Mouse (Mus musculus) retina, embryonic 14.5 days (tissue): ENCODE results near the gene Slc7a11.
"Not testable (repeated sequence)": the region's sequence is repeated elsewhere in the genome, so short reads cannot be mapped to it uniquely, and the experiment has no call there.

ENCODE experiments used
- DNase-seq: peaks from one replicate; pipeline ENCODE4 v3.0.0-alpha.2; 2015; ENCODE audit warnings: low spot score

The Slc7a11 gene

GRCm38 (mm10) chr3:50443421-50443916 is at the start of gene Slc7a11:
Gene Slc7a11 (minus strand): TSS chr3:50443614.
- DNase-seq: peak; percentile 68

- DNase-seq: no peak
Observed at GRCm38 (mm10) chr3:50491678-50492077, 48.3 kb upstream of the Slc7a11 start.

GRCm38 (mm10) chr3:50484076-50484475 is 40.7 kb upstream of the Slc7a11 start:
- DNase-seq: no peak

GRCm38 (mm10) chr3:50462223-50462622 is 18.8 kb upstream of the Slc7a11 start:
- no peak for DNase-seq

GRCm38 (mm10) chr3:50457136-50457535 is 13.7 kb upstream of the Slc7a11 start:
- no peak for DNase-seq

GRCm38 (mm10) chr3:50456564-50456963 is 13.2 kb upstream of the Slc7a11 start:
- no peak for DNase-seq

GRCm38 (mm10) chr3:50456023-50456422 is 12.6 kb upstream of the Slc7a11 start:
- DNase-seq: no peak

- DNase-seq: peak; percentile 71
Observed at GRCm38 (mm10) chr3:50445050-50445775, 1.8 kb upstream of the Slc7a11 start.

GRCm38 (mm10) chr3:50443942-50444341 is 528 bp upstream of the Slc7a11 start:
- DNase-seq: peak; percentile 16

GRCm38 (mm10) chr3:50442341-50443292 is 797 bp downstream of the Slc7a11 start:
- DNase-seq: no peak

GRCm38 (mm10) chr3:50441330-50441729 is 2.1 kb downstream of the Slc7a11 start:
- DNase-seq: no peak

GRCm38 (mm10) chr3:50440409-50440808 is 3.0 kb downstream of the Slc7a11 start:
- DNase-seq: no peak

GRCm38 (mm10) chr3:50439429-50439828 is 4.0 kb downstream of the Slc7a11 start:
- no peak for DNase-seq

GRCm38 (mm10) chr3:50438520-50439253 is 4.7 kb downstream of the Slc7a11 start:
- DNase-seq: no peak

GRCm38 (mm10) chr3:50438081-50438480 is 5.3 kb downstream of the Slc7a11 start:
- not testable (repeated sequence) for DNase-seq

- DNase-seq: not testable (repeated sequence)
Observed at GRCm38 (mm10) chr3:50436409-50436808, 7.0 kb downstream of the Slc7a11 start.

GRCm38 (mm10) chr3:50433831-50434230 is 9.6 kb downstream of the Slc7a11 start:
- DNase-seq: no peak

GRCm38 (mm10) chr3:50430811-50431210 is 12.6 kb downstream of the Slc7a11 start:
- no peak for DNase-seq

GRCm38 (mm10) chr3:50421480-50422277 is 21.7 kb downstream of the Slc7a11 start:
- peak; percentile 12 for DNase-seq

GRCm38 (mm10) chr3:50419161-50419560 is 24.3 kb downstream of the Slc7a11 start:
- DNase-seq: no peak

- DNase-seq: no peak
Observed at GRCm38 (mm10) chr3:50406771-50407170, 36.6 kb downstream of the Slc7a11 start.
